Mouse (Mus musculus): ENCODE results near the gene Eya2.

Eya2 gene

GRCm38 (mm10) chr2:165651031-165651430 is 56.2 kb downstream of the Eya2 start:
- no peak for DNase-seq (ENCODE audit: low read depth, low spot score)

GRCm38 (mm10) chr2:165652281-165652680 is 57.4 kb downstream of the Eya2 start:
- peak; percentile 44 for DNase-seq (ENCODE audit: low read depth, low spot score)

- no peak for DNase-seq (ENCODE audit: low read depth, low spot score)
Observed at GRCm38 (mm10) chr2:165653001-165653921, 58.4 kb downstream of the Eya2 start.

- no peak for DNase-seq (ENCODE audit: low read depth, low spot score)
Observed at GRCm38 (mm10) chr2:165654151-165654550, 59.3 kb downstream of the Eya2 start.

- peak; percentile 53 for DNase-seq (ENCODE audit: low read depth, low spot score)
Observed at GRCm38 (mm10) chr2:165654696-165655491, 60.1 kb downstream of the Eya2 start.

- no peak for DNase-seq (ENCODE audit: low read depth, low spot score)
Observed at GRCm38 (mm10) chr2:165656541-165656940, 61.7 kb downstream of the Eya2 start.

GRCm38 (mm10) chr2:165656956-165657355 is 62.1 kb downstream of the Eya2 start:
- no peak for DNase-seq (ENCODE audit: low read depth, low spot score)

GRCm38 (mm10) chr2:165659552-165659951 is 64.7 kb downstream of the Eya2 start:
- no peak for DNase-seq (ENCODE audit: low read depth, low spot score)

- no peak for DNase-seq (ENCODE audit: low read depth, low spot score)
Observed at GRCm38 (mm10) chr2:165663266-165663665, 68.4 kb downstream of the Eya2 start.

- no peak for DNase-seq (ENCODE audit: low read depth, low spot score)
Observed at GRCm38 (mm10) chr2:165664648-165665047, 69.8 kb downstream of the Eya2 start.

- peak; percentile 20 for DNase-seq (ENCODE audit: low read depth, low spot score)
Observed at GRCm38 (mm10) chr2:165665176-165665575, 70.3 kb downstream of the Eya2 start.

GRCm38 (mm10) chr2:165667096-165667495 is 72.3 kb downstream of the Eya2 start:
- no peak for DNase-seq (ENCODE audit: low read depth, low spot score)

GRCm38 (mm10) chr2:165682719-165683118 is 87.9 kb downstream of the Eya2 start:
- DNase-seq (ENCODE audit: low read depth, low spot score): no peak

- DNase-seq (ENCODE audit: low read depth, low spot score): peak; percentile 60
Observed at GRCm38 (mm10) chr2:165687516-165687915, 92.7 kb downstream of the Eya2 start.

GRCm38 (mm10) chr2:165688896-165689295 is 94.1 kb downstream of the Eya2 start:
- peak; percentile 8 for DNase-seq (ENCODE audit: low read depth, low spot score)

GRCm38 (mm10) chr2:165691016-165691415 is 96.2 kb downstream of the Eya2 start:
- peak; percentile 53 for DNase-seq (ENCODE audit: low read depth, low spot score)

GRCm38 (mm10) chr2:165692944-165693660 is 98.3 kb downstream of the Eya2 start:
- DNase-seq (ENCODE audit: low read depth, low spot score): peak; percentile 51

GRCm38 (mm10) chr2:165694767-165695166 is 99.9 kb downstream of the Eya2 start:
- no peak for DNase-seq (ENCODE audit: low read depth, low spot score)

GRCm38 (mm10) chr2:165700252-165700908 is 105.5 kb downstream of the Eya2 start:
- no peak for DNase-seq (ENCODE audit: low read depth, low spot score)

GRCm38 (mm10) chr2:165703033-165703805 is 108.4 kb downstream of the Eya2 start:
- no peak for DNase-seq (ENCODE audit: low read depth, low spot score)
